Mouse (Mus musculus): Measurements from ENCODE around the gene Gpatch8. TPM values are rescaled to one million over a fixed set of nuclear protein-coding genes. Genes with fewer than 3 reads are reported as not detected.

Gene Gpatch8
- polyA plus RNA-seq, 1 experiment from 2014 or later: 18.9 TPM

DNA sequence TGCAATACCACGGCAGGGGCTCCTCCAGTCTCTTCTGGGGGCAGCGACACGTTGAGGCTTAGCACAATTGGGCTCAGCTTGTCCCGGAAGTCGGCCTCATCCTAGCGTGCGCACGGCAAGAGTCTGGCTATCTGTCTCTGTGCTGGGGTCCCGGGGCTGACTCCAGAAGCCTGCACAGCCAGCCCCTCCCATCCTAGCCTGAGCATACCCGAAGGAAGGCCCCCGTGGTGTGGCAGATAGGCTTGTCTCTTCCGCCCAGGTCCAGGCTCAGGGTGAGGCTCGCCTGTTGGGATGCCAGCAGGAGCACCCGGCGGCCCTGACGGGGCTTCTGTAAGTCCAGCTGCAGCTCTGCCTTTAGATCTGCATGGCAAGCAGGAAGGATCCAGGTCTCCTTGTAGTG is 95.7 kb downstream of the Gpatch8 start:
- TF ChIP-seq CTCF (IDR thresholded peaks at IDR 0.05; ENCODE audit: low read depth): no peak
- Histone ChIP-seq H3K27me3 (replicated peaks; ENCODE audit: control insufficient read depth, insufficient read depth, low read length) (peaks cover 11% of the 10 kb centered on the region; the same call in 1 of the 2 replicates), H3K36me3 (ENCODE audit: control insufficient read depth, insufficient read depth) (no peaks in the 10 kb centered on the region), H3K4me1 (replicated peaks; ENCODE audit: control insufficient read depth, insufficient read depth, low read length) (no peaks in the 10 kb centered on the region; the same call in 1 of the 2 replicates), H3K27ac (ENCODE audit: low read depth, low read length) (no peak overlapping the region), H3K4me2 (replicated peaks; ENCODE audit: low read depth) (no peak overlapping the region), H3K9me3 (ENCODE audit: control insufficient read depth) (no peaks in the 10 kb centered on the region), H3K9ac (ENCODE audit: low read depth, low read length) (no peak overlapping the region), H3K4me3 (ENCODE audit: low read depth, low read length) (no peak overlapping the region)
- WGBS: 59% methylated on average over 16 of the region's 16 CpGs
- ATAC-seq: no peak

DNA sequence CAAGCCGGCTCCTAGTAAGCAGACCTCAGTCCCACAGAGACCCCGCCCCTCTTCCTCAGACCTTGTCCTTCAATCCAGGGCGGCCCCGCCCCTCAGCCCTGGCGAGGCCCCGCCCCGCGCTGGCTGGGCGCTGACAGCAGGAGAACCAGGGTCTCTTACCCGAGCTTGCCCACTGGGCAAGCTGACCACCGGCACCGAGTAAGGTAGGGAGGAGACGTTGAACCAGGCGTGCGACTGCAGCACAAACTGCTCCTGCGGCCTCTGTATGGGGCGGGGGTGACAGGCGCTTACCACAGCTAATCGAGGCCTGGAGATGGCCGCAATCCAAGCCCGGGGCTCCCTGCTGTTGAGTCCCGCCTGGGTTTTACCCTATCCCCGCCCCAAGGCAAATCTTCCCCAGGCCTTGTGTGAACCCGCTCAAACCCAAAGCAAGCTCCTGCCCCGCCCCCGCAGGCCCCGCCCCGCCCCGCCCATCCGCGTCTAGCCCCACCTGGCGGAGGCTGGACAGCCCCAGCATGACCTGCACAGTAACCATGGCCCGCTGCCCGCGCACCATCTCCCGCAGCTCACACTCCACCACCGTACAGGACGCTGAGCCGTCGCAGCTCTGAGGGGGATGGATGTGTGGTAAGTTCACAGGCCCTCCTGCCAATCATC is 100.3 kb downstream of the Gpatch8 start:
- H3K27me3 ChIP-seq (replicated peaks; ENCODE audit: control insufficient read depth, insufficient read depth, low read length): peaks cover 19% of the 10 kb centered on the region; the same call in 1 of the 2 replicates
- ATAC-seq: peak; percentile 81
- H3K9me3 ChIP-seq (ENCODE audit: control insufficient read depth): no peaks in the 10 kb centered on the region
- no peaks in the 10 kb centered on the region for H3K4me1 ChIP-seq (replicated peaks; ENCODE audit: control insufficient read depth, insufficient read depth, low read length)
- TF ChIP-seq CTCF (IDR thresholded peaks at IDR 0.05; ENCODE audit: low read depth): peak; percentile 65
- peak overlapping the region; percentile 52 for H3K9ac ChIP-seq (ENCODE audit: low read depth, low read length)
- peak overlapping the region; percentile 51 for H3K4me3 ChIP-seq (ENCODE audit: low read depth, low read length)
- H3K4me2 ChIP-seq (replicated peaks; ENCODE audit: low read depth): peak overlapping the region; percentile 95
- WGBS: under 1% methylated on average over 40 of the region's 40 CpGs
- H3K36me3 ChIP-seq (ENCODE audit: control insufficient read depth, insufficient read depth): no peaks in the 10 kb centered on the region
- H3K27ac ChIP-seq (ENCODE audit: low read depth, low read length): no peak overlapping the region

DNA sequence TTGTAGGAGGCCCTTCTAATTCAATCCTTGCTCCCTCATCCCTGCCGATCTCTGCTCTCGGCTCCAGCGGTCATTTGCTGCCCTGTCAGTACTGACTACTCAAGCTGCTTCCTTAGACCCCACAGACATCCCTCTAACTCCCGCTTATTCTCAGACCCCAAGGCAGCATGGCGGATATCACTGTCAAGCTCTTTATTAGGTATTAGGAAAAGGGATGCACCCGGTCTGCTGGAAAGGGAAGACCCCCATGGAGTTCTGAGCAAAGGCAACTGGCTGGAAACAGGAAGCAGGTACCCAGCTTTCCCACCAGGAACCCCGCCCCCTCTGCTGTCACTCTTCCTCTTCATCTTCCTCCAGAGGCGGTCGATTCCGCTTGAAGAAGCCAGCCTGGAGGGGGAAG is 103.1 kb downstream of the Gpatch8 start:
- H3K4me3 ChIP-seq (ENCODE audit: low read depth, low read length): no peak overlapping the region
- H3K9me3 ChIP-seq (ENCODE audit: control insufficient read depth): no peaks in the 10 kb centered on the region
- no peaks in the 10 kb centered on the region for H3K4me1 ChIP-seq (replicated peaks; ENCODE audit: control insufficient read depth, insufficient read depth, low read length)
- H3K9ac ChIP-seq (ENCODE audit: low read depth, low read length): no peak overlapping the region
- H3K36me3 ChIP-seq (ENCODE audit: control insufficient read depth, insufficient read depth): no peaks in the 10 kb centered on the region
- no peak overlapping the region for H3K4me2 ChIP-seq (replicated peaks; ENCODE audit: low read depth)
- no peak for ATAC-seq
- H3K27me3 ChIP-seq (replicated peaks; ENCODE audit: control insufficient read depth, insufficient read depth, low read length): peaks cover 24% of the 10 kb centered on the region; the same call in 1 of the 2 replicates
- 28% methylated on average over 10 of the region's 10 CpGs for WGBS
- no peak for TF ChIP-seq CTCF (IDR thresholded peaks at IDR 0.05; ENCODE audit: low read depth)
- no peak overlapping the region for H3K27ac ChIP-seq (ENCODE audit: low read depth, low read length)

DNA sequence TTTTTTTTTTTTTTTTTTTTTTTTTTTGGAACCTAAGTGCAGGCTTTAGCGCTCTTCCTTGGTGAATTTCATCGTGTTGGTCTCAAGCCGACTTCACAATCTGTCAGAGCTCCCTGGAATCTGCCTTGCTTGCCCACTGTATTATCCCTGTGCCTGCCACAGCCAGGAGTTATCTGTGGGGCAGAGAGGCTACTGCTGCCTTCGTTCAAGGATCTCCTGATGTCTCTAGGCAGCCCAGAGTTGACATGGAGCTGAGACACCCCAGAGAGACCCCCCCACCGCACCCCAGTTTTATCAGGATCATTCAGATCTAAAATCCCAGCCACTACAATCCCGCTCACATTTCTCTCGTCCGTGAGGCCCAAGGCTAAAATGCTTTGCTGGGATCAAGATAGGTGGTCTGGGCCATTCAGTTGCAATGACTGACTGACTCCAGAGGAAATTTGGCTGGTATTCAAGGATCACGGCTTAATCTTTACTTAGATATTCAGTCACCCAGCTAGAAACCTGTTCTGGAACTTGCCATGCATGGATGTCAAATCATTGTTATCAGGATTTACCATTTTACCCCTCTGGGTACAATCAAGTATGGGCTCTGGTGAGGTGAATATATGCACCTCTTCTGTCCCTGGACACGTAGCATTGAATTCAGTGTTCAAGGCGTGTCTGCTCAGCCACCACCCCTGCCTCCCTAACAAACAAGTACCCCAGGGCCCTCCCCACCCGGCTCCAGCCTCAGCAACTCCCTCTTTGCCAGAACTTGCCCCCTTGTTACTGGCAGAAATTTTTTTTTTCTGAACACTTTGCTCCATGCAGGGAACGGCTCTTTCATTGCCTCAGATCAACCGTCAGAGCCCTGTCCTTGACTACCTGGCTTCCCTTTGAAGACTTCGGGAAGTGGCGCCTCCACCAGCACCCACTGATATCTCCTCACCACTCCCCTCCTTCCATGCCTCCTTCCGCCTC is 106.9 kb downstream of the Gpatch8 start:
- Histone ChIP-seq H3K36me3 (ENCODE audit: control insufficient read depth, insufficient read depth) (no peaks in the 10 kb centered on the region), H3K4me3 (ENCODE audit: low read depth, low read length) (no peak overlapping the region), H3K4me2 (replicated peaks; ENCODE audit: low read depth) (no peak overlapping the region), H3K27me3 (replicated peaks; ENCODE audit: control insufficient read depth, insufficient read depth, low read length) (peaks cover 41% of the 10 kb centered on the region), H3K9ac (ENCODE audit: low read depth, low read length) (no peak overlapping the region), H3K4me1 (replicated peaks; ENCODE audit: control insufficient read depth, insufficient read depth, low read length) (no peaks in the 10 kb centered on the region), H3K27ac (ENCODE audit: low read depth, low read length) (no peak overlapping the region), H3K9me3 (ENCODE audit: control insufficient read depth) (no peaks in the 10 kb centered on the region)
- no peak for TF ChIP-seq CTCF (IDR thresholded peaks at IDR 0.05; ENCODE audit: low read depth)
- WGBS: 35% methylated on average over 17 of the region's 17 CpGs
- ATAC-seq: no peak

DNA sequence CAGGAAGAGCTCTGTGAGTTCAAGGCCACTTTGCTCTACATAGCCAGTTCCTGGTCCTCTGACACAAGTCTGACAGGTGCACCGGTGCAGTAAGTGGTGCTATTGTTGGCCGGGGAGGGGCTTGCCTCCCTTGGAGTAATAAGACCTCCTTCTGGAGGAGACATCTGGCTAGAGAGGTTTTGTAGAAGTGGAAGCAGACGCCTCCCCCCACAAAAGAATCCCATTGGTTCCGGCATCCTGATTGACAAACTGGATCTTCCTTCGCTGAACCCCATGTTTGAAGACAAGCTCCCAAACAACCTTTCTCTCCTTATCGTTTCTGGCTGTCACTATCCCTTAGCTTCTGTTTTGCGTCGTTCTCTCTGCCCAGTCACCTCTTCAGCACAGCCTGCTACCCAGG is 107.9 kb downstream of the Gpatch8 start:
- no peak overlapping the region for H3K27ac ChIP-seq (ENCODE audit: low read depth, low read length)
- no peak overlapping the region for H3K4me2 ChIP-seq (replicated peaks; ENCODE audit: low read depth)
- no peaks in the 10 kb centered on the region for H3K9me3 ChIP-seq (ENCODE audit: control insufficient read depth)
- no peak; the same call in 1 of the 2 replicates for TF ChIP-seq CTCF (IDR thresholded peaks at IDR 0.05; ENCODE audit: low read depth)
- WGBS: 24% methylated on average over 8 of the region's 8 CpGs
- no peak for ATAC-seq
- H3K9ac ChIP-seq (ENCODE audit: low read depth, low read length): no peak overlapping the region
- no peak overlapping the region for H3K4me3 ChIP-seq (ENCODE audit: low read depth, low read length)
- peaks cover 38% of the 10 kb centered on the region for H3K27me3 ChIP-seq (replicated peaks; ENCODE audit: control insufficient read depth, insufficient read depth, low read length)
- H3K36me3 ChIP-seq (ENCODE audit: control insufficient read depth, insufficient read depth): no peaks in the 10 kb centered on the region
- no peaks in the 10 kb centered on the region for H3K4me1 ChIP-seq (replicated peaks; ENCODE audit: control insufficient read depth, insufficient read depth, low read length)

DNA sequence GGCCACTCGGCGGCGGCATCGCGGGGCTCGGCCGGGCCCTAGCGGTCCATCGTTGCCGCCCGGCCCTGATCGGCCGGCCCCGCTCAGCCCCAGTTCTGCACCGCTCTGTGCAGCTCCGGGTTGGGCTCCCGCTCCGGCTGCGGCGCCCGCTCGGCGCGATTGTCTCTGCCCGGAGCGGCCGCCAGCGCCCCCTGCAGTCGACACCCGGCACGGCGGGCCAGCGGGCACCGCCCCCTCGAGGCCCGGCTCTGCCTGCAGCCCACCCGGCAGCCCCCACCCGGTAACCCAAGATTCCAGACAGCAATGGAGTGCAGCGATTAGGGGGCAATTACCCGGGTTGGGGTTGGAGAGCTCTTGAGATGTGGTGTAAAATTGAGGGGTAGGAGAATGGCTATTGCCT is 108.7 kb downstream of the Gpatch8 start, which contains the start of gene Fam171a2:
Gene Fam171a2, minus strand, starts transcription at position 186 of the 400 bp plus-strand sequence.
- peak; percentile 45 for ATAC-seq
- H3K9me3 ChIP-seq (ENCODE audit: control insufficient read depth): no peaks in the 10 kb centered on the region
- peak; percentile 83 for TF ChIP-seq CTCF (IDR thresholded peaks at IDR 0.05; ENCODE audit: low read depth)
- no peaks in the 10 kb centered on the region for H3K4me1 ChIP-seq (replicated peaks; ENCODE audit: control insufficient read depth, insufficient read depth, low read length)
- no peaks in the 10 kb centered on the region for H3K36me3 ChIP-seq (ENCODE audit: control insufficient read depth, insufficient read depth)
- H3K27ac ChIP-seq (ENCODE audit: low read depth, low read length): peak within 1 kb of the TSS; percentile 73
- H3K9ac ChIP-seq (ENCODE audit: low read depth, low read length): peak within 1 kb of the TSS; percentile 77
- peaks cover 33% of the 10 kb centered on the region for H3K27me3 ChIP-seq (replicated peaks; ENCODE audit: control insufficient read depth, insufficient read depth, low read length)
- under 1% methylated on average over 27 of the region's 40 CpGs for WGBS
- peak within 1 kb of the TSS; percentile 89 for H3K4me2 ChIP-seq (replicated peaks; ENCODE audit: low read depth)
- H3K4me3 ChIP-seq (ENCODE audit: low read depth, low read length): peak within 1 kb of the TSS; percentile 79

Data from intestine, postnatal 0 days (tissue).